Mouse (Mus musculus): ENCODE measurements around the gene Ccdc125. TPM values are rescaled to one million over a fixed set of nuclear protein-coding genes. Genes with fewer than 3 reads are reported as not detected.

The Ccdc125 gene
- polyA plus RNA-seq, 1 experiment from 2014 or later: 7.0 TPM

DNA sequence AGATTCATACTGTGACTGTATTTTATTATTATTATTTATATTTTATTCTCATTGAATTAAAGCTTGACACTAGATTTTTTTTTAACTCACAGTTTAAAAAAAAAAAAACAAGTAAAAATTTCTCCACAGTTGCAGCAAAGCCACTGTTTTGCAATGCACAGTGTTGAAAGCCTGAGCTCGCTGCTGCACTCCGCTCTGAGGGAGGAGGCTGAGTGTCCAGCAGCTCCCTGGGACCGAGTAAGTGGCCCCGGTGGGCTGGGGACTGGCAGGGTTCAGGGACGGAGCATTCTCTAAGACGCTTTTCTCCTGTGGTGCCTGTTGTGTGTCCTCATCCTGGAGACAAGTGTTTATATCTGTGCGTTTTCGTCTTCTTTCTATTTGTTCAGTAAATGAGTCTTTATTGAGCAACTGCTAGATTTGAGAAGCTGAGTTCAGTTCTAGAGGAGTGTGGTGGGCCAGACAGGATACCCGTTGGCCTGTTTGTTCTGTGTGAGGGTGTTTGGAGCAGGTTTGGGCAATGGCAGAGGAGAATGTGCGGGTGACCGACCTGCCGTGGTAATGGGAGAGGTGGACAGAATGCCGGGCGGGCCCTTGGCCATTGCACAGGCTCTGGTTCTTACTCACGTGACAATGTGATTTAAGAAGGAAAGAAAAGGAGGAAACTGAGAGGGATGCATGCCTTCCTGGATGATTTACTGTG is 6.6 kb downstream of the Ccdc125 start:
- peaks cover 9% of the 10 kb centered on the region; the same call in 1 of the 2 replicates for H3K36me3 ChIP-seq (replicated peaks; ENCODE audit: insufficient read depth, low read length)
- H3K4me3 ChIP-seq (ENCODE audit: low read depth, low read length): peak overlapping the region; percentile 17
- H3K27me3 ChIP-seq (ENCODE audit: insufficient read depth, low read length): no peaks in the 10 kb centered on the region
- peak; percentile 75 for ATAC-seq
- peak; percentile 50 for DNase-seq
- TF ChIP-seq CTCF (IDR thresholded peaks at IDR 0.05; ENCODE audit: low read depth): no peak
- no peak for TF ChIP-seq EP300 (IDR thresholded peaks at IDR 0.05; ENCODE audit: low read depth)
- no peaks in the 10 kb centered on the region for H3K9me3 ChIP-seq (ENCODE audit: low read length)
- H3K4me1 ChIP-seq (ENCODE audit: insufficient read depth): peaks cover 6% of the 10 kb centered on the region; the same call in 1 of the 2 replicates
- peak overlapping the region; percentile 62 for H3K27ac ChIP-seq (ENCODE audit: low read depth)
- WGBS (ENCODE audit: insufficient replicate concordance): 54% methylated on average over 15 of the region's 15 CpGs
- H3K4me2 ChIP-seq (ENCODE audit: low read depth, low read length): peak overlapping the region; percentile 22
- H3K9ac ChIP-seq (replicated peaks): no peak overlapping the region

- Histone ChIP-seq H3K9ac (replicated peaks) (no peak overlapping the region), H3K4me2 (ENCODE audit: low read depth, low read length) (no peak overlapping the region), H3K27me3 (ENCODE audit: insufficient read depth, low read length) (no peaks in the 10 kb centered on the region), H3K4me1 (ENCODE audit: insufficient read depth) (peaks cover 1% of the 10 kb centered on the region; the same call in 1 of the 2 replicates), H3K27ac (ENCODE audit: low read depth) (no peak overlapping the region), H3K9me3 (ENCODE audit: low read length) (no peaks in the 10 kb centered on the region), H3K36me3 (replicated peaks; ENCODE audit: insufficient read depth, low read length) (peaks cover 21% of the 10 kb centered on the region), H3K4me3 (ENCODE audit: low read depth, low read length) (no peak overlapping the region)
- WGBS (ENCODE audit: insufficient replicate concordance): 76% methylated on average over 8 of the region's 8 CpGs
- no peak for ATAC-seq
- no peak for TF ChIP-seq EP300 (IDR thresholded peaks at IDR 0.05; ENCODE audit: low read depth)
- no peak for DNase-seq
Observed at GRCm38 (mm10) chr13:100681615-100682014, 12.1 kb downstream of the Ccdc125 start.

DNA sequence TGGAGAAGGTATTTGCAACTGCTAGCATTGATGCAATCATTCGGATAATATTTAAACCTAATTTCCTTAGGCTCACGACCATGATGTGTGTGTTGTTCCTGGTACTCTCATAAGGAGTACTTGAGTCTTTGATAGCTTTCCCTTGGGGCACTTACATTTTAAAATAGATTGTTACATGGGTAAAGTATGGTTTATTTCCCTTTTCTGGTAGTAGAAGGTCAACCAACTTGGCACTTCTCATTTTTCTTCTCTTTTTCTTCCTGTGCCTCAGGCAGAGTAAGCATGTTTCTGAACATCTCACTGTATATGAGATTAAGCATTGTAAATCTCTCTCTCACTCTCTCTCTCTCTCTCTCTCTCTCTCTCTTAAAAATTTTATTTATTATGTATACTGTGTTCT is 13.3 kb downstream of the Ccdc125 start:
- no peak for TF ChIP-seq EP300 (IDR thresholded peaks at IDR 0.05; ENCODE audit: low read depth)
- Histone ChIP-seq H3K36me3 (replicated peaks; ENCODE audit: insufficient read depth, low read length) (peaks cover 21% of the 10 kb centered on the region), H3K4me3 (ENCODE audit: low read depth, low read length) (no peak overlapping the region), H3K4me2 (ENCODE audit: low read depth, low read length) (no peak overlapping the region), H3K27ac (ENCODE audit: low read depth) (no peak overlapping the region), H3K9ac (replicated peaks) (no peak overlapping the region), H3K9me3 (ENCODE audit: low read length) (no peaks in the 10 kb centered on the region), H3K27me3 (ENCODE audit: insufficient read depth, low read length) (no peaks in the 10 kb centered on the region), H3K4me1 (ENCODE audit: insufficient read depth) (no peaks in the 10 kb centered on the region)
- 46% methylated on average over 2 of the region's 2 CpGs for WGBS (ENCODE audit: insufficient replicate concordance)
- DNase-seq (no peak), ATAC-seq (no peak)

DNA sequence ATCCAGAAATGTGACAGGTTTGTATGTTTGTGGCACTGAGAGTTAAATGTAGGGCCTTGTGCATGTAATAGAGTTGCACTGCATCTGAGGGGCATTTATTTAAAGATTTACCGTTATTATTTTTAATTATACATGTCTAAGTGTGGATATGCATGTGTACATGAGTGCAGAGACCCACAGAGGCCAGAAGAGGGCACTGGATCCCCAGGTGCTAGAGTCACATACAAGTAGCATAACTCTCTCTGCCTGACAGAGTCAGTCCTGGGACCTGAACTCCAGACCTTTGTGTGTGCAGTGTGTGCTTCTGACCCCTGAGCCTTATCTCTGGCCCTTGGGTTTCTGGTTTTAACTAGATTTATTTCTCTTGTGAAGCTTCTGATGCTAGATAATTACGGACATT is 14.8 kb downstream of the Ccdc125 start:
- DNase-seq: peak; percentile 38
- H3K9me3 ChIP-seq (ENCODE audit: low read length): no peaks in the 10 kb centered on the region
- no peaks in the 10 kb centered on the region for H3K27me3 ChIP-seq (ENCODE audit: insufficient read depth, low read length)
- ATAC-seq: no peak
- H3K27ac ChIP-seq (ENCODE audit: low read depth): no peak overlapping the region
- no peaks in the 10 kb centered on the region for H3K4me1 ChIP-seq (ENCODE audit: insufficient read depth)
- no peak overlapping the region for H3K9ac ChIP-seq (replicated peaks)
- peaks cover 16% of the 10 kb centered on the region for H3K36me3 ChIP-seq (replicated peaks; ENCODE audit: insufficient read depth, low read length)
- H3K4me3 ChIP-seq (ENCODE audit: low read depth, low read length): no peak overlapping the region
- no peak overlapping the region for H3K4me2 ChIP-seq (ENCODE audit: low read depth, low read length)
- 69% methylated on average over 2 of the region's 2 CpGs for WGBS (ENCODE audit: insufficient replicate concordance)
- no peak for TF ChIP-seq EP300 (IDR thresholded peaks at IDR 0.05; ENCODE audit: low read depth)
- peak; percentile 72 for TF ChIP-seq CTCF (IDR thresholded peaks at IDR 0.05; ENCODE audit: low read depth)

DNA sequence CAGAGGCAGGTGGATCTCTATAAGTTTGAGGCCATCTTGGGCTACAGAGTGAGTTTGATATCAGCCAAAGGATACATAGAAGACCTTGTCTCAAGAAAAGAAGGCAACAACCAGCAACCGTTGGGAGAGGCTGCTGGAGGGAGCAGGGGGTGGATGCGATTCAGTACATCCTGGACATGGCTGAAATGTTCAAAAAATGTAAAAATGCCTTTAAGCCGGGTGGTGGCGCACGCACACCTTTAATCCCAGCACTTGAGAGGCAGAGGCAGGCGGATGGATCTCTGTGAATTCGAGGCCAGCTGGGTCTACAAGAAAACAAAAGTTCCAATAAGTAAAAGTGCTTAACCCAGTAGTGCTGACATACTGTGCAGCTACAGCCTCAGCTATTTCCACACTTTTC is 18.0 kb downstream of the Ccdc125 start:
- no peaks in the 10 kb centered on the region for H3K27me3 ChIP-seq (ENCODE audit: insufficient read depth, low read length)
- no peak overlapping the region for H3K9ac ChIP-seq (replicated peaks)
- no peak overlapping the region for H3K27ac ChIP-seq (ENCODE audit: low read depth)
- ATAC-seq (no peak), DNase-seq (no peak)
- no peaks in the 10 kb centered on the region for H3K9me3 ChIP-seq (ENCODE audit: low read length)
- TF ChIP-seq EP300 (IDR thresholded peaks at IDR 0.05; ENCODE audit: low read depth) (no peak), CTCF (IDR thresholded peaks at IDR 0.05; ENCODE audit: low read depth) (peak; percentile 30; the same call in 1 of the 2 replicates)
- H3K4me2 ChIP-seq (ENCODE audit: low read depth, low read length): no peak overlapping the region
- H3K4me3 ChIP-seq (ENCODE audit: low read depth, low read length): no peak overlapping the region
- 67% methylated on average over 7 of the region's 7 CpGs for WGBS (ENCODE audit: insufficient replicate concordance)
- no peaks in the 10 kb centered on the region for H3K4me1 ChIP-seq (ENCODE audit: insufficient read depth)
- peaks cover 22% of the 10 kb centered on the region for H3K36me3 ChIP-seq (replicated peaks; ENCODE audit: insufficient read depth, low read length)

- Histone ChIP-seq H3K36me3 (replicated peaks; ENCODE audit: insufficient read depth, low read length) (peaks cover 41% of the 10 kb centered on the region), H3K4me2 (ENCODE audit: low read depth, low read length) (no peak overlapping the region), H3K4me3 (ENCODE audit: low read depth, low read length) (no peak overlapping the region), H3K4me1 (ENCODE audit: insufficient read depth) (no peaks in the 10 kb centered on the region), H3K9ac (replicated peaks) (no peak overlapping the region), H3K27ac (ENCODE audit: low read depth) (no peak overlapping the region), H3K27me3 (ENCODE audit: insufficient read depth, low read length) (no peaks in the 10 kb centered on the region), H3K9me3 (ENCODE audit: low read length) (no peaks in the 10 kb centered on the region)
- TF ChIP-seq EP300 (IDR thresholded peaks at IDR 0.05; ENCODE audit: low read depth) (no peak), CTCF (IDR thresholded peaks at IDR 0.05; ENCODE audit: low read depth) (no peak)
- ATAC-seq: no peak
- DNase-seq: no peak
- WGBS (ENCODE audit: insufficient replicate concordance): 65% methylated on average over 3 of the region's 3 CpGs
Observed at GRCm38 (mm10) chr13:100697541-100697940, 28.0 kb downstream of the Ccdc125 start.

All from liver, postnatal 0 days (tissue).